Mouse (Mus musculus) ES-E14 (cell line): ENCODE data around the gene Traf3ip2. TPM values are rescaled to one million over a fixed set of nuclear protein-coding genes. Genes with fewer than 3 reads are reported as not detected.
A peak's percentile ranks its signal among the peaks of the same experiment; 100 is the strongest.

ENCODE experiments used
- DNase-seq: peaks from one replicate; pipeline ENCODE4 v3.0.0-alpha.2; 2013; ENCODE audit warnings: low read depth, low spot score
- H3K27ac ChIP-seq: 2 replicates; pipeline ENCODE4 v1.5.1; 2012; ENCODE audit warnings: low read depth, mild to moderate bottlenecking, low read length, moderate library complexity, mixed read lengths; ENCODE audit not compliant: poor library complexity, insufficient read depth, severe bottlenecking
- H3K36me3 ChIP-seq: 2 replicates; pipeline ENCODE4 v1.6.1; 2012; ENCODE audit warnings: mild to moderate bottlenecking, low read length, moderate library complexity, mixed read lengths; ENCODE audit not compliant: control insufficient read depth, poor library complexity, insufficient read depth, severe bottlenecking
- H3K4me1 ChIP-seq, 2 experiments: fragments of 150-350 bp in 1 of 2; sonication (generic) in 1 of 2; 2 replicates each; pipeline ENCODE4 v1.6.1; 2012; ENCODE audit warnings: low read length in 2 of 2, mild to moderate bottlenecking in 1 of 2, mixed read lengths in 1 of 2; ENCODE audit not compliant: control insufficient read depth in 2 of 2, insufficient read depth in 2 of 2, poor library complexity in 1 of 2
- H3K4me3 ChIP-seq, 2 experiments: fragments of 150-350 bp in 1 of 2; sonication (generic) in 1 of 2; 2 replicates each; pipeline ENCODE4 v1.5.1; 2012; ENCODE audit warnings: low read length in 2 of 2, low read depth in 1 of 2, mild to moderate bottlenecking in 1 of 2, mixed read lengths in 1 of 2; ENCODE audit not compliant: insufficient read depth in 1 of 2, poor library complexity in 1 of 2, severe bottlenecking in 1 of 2
- H3K9ac ChIP-seq: 2 replicates; pipeline ENCODE4 v1.6.1; 2012; ENCODE audit warnings: low read depth, mild to moderate bottlenecking, low read length, mixed read lengths; ENCODE audit not compliant: poor library complexity, insufficient read depth, severe bottlenecking
- H3K9me3 ChIP-seq: fragments of 150-350 bp; sonication (generic); 2 replicates; pipeline ENCODE4 v1.6.1; 2012; ENCODE audit warnings: low read depth, mild to moderate bottlenecking, low read length; ENCODE audit not compliant: control insufficient read depth, insufficient read depth
- CHD2 ChIP-seq: IDR thresholded peaks from 2 replicates; pipeline ENCODE4 v1.6.1; 2014; ENCODE audit warnings: mild to moderate bottlenecking, low read depth, low read length, inconsistent platforms
- HCFC1 ChIP-seq: IDR thresholded peaks from 2 replicates; pipeline ENCODE4 v1.6.1; 2012; ENCODE audit warnings: low read length, inconsistent platforms, borderline replicate concordance; ENCODE audit not compliant: insufficient read depth
- MAFK ChIP-seq: IDR thresholded peaks from 2 replicates; pipeline ENCODE4 v1.6.1; 2014; ENCODE audit warnings: mild to moderate bottlenecking, low read depth, low read length, inconsistent platforms; ENCODE audit not compliant: insufficient read depth
- ZC3H11A ChIP-seq: IDR thresholded peaks from 2 replicates; pipeline ENCODE4 v1.6.1; 2012; ENCODE audit warnings: low read depth, mild to moderate bottlenecking, inconsistent platforms, low read length, borderline replicate concordance
- ZNF384 ChIP-seq: IDR thresholded peaks from 2 replicates; pipeline ENCODE4 v1.6.1; 2012; ENCODE audit warnings: low read depth, low read length, inconsistent platforms
- in situ Hi-C, 2 experiments: fragments of 600-800 bp; cut with MboI; formaldehyde crosslinking; loops; one replicate each; pipeline ENCODE4 v1.15.1; 2025; ENCODE audit warnings: low sequenced_read_pairs in 2 of 2, inconsistent platforms in 1 of 2; ENCODE audit not compliant: unreplicated experiment in 2 of 2
- total RNA-seq: library from RNA; depleted of rRNA; stranded (reverse); fragments of 300-350 nt; gene quantifications from 2 replicates; pipeline ENCODE4 v1.2.3, GENCODE M21; 2012; rRNA removed

The Traf3ip2 gene
- 9.2 and 9.8 TPM in 2 replicates for total RNA-seq

GRCm38 (mm10) chr10:39612633-39612988 is at the start of gene Traf3ip2:
Gene Traf3ip2, plus strand, starts transcription at chr10:39612934.
- no peak for DNase-seq
- H3K4me3 ChIP-seq: peak within 1 kb of the TSS; percentile 64 to 77
- H3K4me1 ChIP-seq: peaks cover 13 to 17% of the 10 kb centered on the region in 2 experiments
- peak within 1 kb of the TSS; percentile 72 for H3K9ac ChIP-seq
- no peak for TF ChIP-seq HCFC1
- peak within 1 kb of the TSS; percentile 74 for H3K27ac ChIP-seq
- no peaks in the 10 kb centered on the region for H3K9me3 ChIP-seq
- in situ Hi-C loops: no loop called here
- H3K36me3 ChIP-seq: peaks cover 2% of the 10 kb centered on the region; the same call in 1 of the 2 replicates

DNA sequence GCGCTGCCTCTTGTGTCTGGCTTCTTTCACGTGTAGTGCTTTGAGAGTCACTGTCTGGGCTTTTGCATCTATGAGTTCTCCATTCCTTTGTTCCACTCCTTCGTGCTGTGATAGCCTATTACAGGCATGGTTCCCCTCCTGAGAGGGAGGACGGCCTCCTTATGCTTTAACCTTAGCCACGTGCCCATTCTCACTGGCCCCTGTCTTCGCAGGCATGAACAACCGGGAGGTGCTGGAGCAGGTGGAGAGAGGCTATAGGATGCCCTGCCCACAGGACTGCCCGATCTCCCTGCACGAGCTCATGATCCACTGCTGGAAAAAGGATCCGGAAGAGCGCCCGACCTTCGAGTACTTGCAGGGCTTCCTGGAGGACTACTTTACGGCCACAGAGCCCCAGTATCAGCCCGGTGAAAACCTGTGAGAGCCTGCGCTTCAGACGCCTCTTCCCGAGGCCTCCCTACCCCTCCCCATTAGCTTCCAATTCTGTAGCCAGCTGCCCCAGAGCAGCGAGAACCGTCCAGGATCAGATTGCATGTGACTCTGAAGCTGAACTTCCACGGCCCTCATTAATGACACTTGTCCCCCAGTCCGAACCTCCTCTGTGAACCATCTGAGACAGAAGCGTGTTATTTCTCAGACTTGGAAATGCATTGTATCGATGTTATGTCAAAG is 49.0 kb upstream of the Traf3ip2 start:
- H3K27ac ChIP-seq: no peak overlapping the region
- no peak overlapping the region for H3K9ac ChIP-seq
- peaks cover 0 to 4% of the 10 kb centered on the region in 2 experiments; a peak in 1 of 4 replicates for H3K4me1 ChIP-seq
- H3K36me3 ChIP-seq: no peaks in the 10 kb centered on the region
- H3K9me3 ChIP-seq: no peaks in the 10 kb centered on the region
- no peak overlapping the region for H3K4me3 ChIP-seq
- TF ChIP-seq CHD2: no peak
- no peak for TF ChIP-seq ZNF384
- no peak for TF ChIP-seq ZC3H11A
- TF ChIP-seq HCFC1: no peak
- no peak for TF ChIP-seq MAFK
- DNase-seq: no peak
- in situ Hi-C loops: no loop called here

GRCm38 (mm10) chr10:39566901-39567300 is 45.8 kb upstream of the Traf3ip2 start:
- TF ChIP-seq CHD2 (no peak), MAFK (no peak), HCFC1 (no peak), ZNF384 (no peak), ZC3H11A (no peak)
- in situ Hi-C loops: no loop called here
- Histone ChIP-seq H3K36me3 (no peaks in the 10 kb centered on the region), H3K9me3 (no peaks in the 10 kb centered on the region), H3K4me3 (no peak overlapping the region), H3K27ac (no peak overlapping the region), H3K9ac (no peak overlapping the region), H3K4me1 (peaks cover 0 to 4% of the 10 kb centered on the region in 2 experiments; a peak in 2 of 4 replicates)
- no peak for DNase-seq

DNA sequence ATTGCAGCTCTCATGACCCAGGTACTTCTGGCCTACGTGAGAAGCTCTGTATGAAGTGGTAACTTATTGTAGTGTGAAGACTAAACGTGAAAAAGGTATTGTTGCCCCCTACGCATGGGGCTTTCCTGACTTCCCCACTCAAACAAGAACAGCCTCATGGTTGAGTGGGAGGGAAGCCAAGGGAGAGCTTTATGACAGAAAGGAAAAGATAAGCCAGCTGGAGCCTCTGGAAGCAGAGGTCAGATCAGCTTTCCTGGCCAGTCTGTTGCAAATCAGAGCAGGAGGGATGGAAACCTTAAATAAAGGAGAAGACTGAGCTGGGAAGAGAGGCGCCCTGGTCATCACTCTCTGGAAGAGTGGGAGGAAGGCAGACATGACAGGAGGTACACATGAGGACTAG is 43.7 kb upstream of the Traf3ip2 start:
- peaks cover 8 to 15% of the 10 kb centered on the region in 2 experiments for H3K4me1 ChIP-seq
- DNase-seq: no peak

GRCm38 (mm10) chr10:39571011-39571410 is 41.7 kb upstream of the Traf3ip2 start:
- TF ChIP-seq CHD2 (no peak), ZC3H11A (no peak), ZNF384 (no peak), HCFC1 (no peak), MAFK (no peak)
- Histone ChIP-seq H3K36me3 (no peaks in the 10 kb centered on the region), H3K9me3 (no peaks in the 10 kb centered on the region), H3K27ac (no peak overlapping the region), H3K4me1 (peaks cover 8 to 19% of the 10 kb centered on the region in 2 experiments), H3K9ac (no peak overlapping the region), H3K4me3 (no peak overlapping the region)
- in situ Hi-C loops: no loop called here
- no peak for DNase-seq

More for the DNA sequence above, 43.7 kb upstream of the Traf3ip2 start:
- Histone ChIP-seq H3K27ac (no peak overlapping the region), H3K36me3 (no peaks in the 10 kb centered on the region), H3K9me3 (no peaks in the 10 kb centered on the region), H3K4me3 (no peak overlapping the region), H3K9ac (no peak overlapping the region)
- TF ChIP-seq ZC3H11A (no peak), ZNF384 (no peak), CHD2 (no peak), HCFC1 (no peak), MAFK (no peak)
- in situ Hi-C loops: no loop called here
